Mouse (Mus musculus) c-Kit-positive CD71-positive TER-119-negative erythroid progenitor cells, embryonic 14.5 days (primary cell): ENCODE measurements around the gene Cd9.
"Not testable (repeated sequence)": the region's sequence is repeated elsewhere in the genome, so short reads cannot be mapped to it uniquely, and the experiment has no call there.

Experiments used
- DNase-seq: peaks from one replicate; pipeline ENCODE4 v3.0.0-alpha.2; 2013; ENCODE audit warnings: low read depth

Cd9 gene

DNA sequence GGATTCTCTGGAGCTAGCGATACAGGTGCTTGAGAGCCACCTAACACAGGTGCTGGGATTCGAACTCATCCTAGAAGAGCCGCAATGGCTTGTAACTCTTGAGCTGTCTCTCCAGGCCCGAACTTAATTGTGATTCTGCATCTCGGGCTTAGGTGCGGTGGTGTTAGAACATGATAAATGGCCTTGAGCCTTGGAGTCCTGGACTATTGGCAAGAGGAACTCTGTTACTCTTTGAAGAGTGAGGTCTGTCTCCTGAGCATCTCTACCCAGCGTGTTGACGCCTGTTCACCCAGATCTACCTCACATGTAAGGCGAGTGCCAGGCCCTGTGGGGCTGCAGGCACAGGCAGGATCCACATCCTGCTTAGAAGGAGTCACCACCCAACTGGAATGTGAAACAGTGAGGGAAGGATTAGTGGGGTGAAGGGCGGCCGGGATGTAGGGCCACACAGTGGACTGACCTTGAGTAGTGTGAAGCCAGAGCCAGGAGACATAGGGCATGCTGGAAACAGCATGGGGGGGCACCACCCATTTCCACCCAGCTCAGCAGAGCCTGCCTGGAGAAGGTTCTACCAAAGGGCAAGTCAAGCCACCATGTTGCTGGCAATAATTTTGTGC is 8.7 kb upstream of the Cd9 start:
- DNase-seq: no peak

GRCm38 (mm10) chr6:125498062-125498461 is 3.5 kb upstream of the Cd9 start:
- no peak for DNase-seq

DNA sequence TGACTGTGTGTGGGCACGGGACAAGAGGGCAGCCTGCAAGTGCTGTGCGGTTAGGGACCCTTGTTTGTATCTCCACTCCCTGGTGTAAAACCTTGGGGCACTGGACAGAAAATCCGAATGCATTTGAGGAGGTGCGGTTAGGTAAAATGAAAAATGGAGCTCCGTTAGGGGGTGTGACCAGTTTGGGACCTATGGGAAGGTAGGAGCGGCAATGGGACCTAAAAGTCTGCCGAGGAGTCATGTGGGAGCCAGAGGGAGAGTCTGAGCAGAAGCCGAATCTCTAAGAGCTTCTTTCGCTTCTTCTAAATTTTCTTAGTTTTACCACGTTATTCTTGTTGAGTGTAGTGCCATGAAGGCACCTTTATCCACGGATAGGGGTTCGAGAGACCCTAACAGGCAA is 1.8 kb upstream of the Cd9 start:
- no peak for DNase-seq

- DNase-seq: no peak
Measured at GRCm38 (mm10) chr6:125495361-125495760, 770 bp upstream of the Cd9 start.

- DNase-seq: no peak
Measured at GRCm38 (mm10) chr6:125493147-125493546, 1.4 kb downstream of the Cd9 start.

DNA sequence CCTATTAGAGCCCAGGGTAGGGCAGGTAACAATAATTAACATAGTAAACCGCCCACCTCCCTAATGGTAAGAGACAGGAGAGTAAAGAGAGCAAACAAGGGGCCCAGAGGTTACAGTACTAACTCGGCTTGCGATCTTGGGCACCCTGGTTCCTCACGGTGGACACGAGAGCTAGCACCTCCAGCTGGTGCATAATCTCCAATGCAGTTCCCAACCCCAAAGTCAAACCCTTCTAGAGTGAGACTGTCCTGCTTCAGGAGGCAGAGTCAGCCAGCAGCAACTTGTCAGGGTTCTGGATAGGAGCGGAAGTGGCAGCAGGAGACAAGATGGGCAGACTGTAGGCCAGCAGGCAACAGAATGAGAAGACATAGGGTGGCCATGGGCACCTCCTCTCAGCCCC is 1.9 kb downstream of the Cd9 start:
- no peak for DNase-seq

DNA sequence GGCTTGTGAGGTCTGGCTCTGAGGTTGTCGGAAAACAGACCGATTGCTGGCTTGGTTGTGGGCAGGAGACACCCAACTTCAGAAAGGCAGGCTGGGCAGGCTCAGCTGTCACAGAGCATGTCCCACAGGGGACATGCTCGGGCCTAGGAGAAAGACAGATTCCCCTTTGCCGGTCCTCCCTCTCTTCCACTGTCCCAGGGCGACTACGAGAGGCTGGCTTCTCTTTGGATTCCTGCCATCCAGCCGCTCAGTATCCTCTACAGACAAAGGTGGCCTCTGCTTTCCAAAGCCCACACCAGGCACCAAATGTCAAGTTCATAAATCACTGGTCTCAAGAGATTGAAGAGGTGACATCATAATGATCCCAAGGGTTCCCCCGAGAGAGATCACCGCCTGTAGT is 2.6 kb downstream of the Cd9 start:
- no peak for DNase-seq

GRCm38 (mm10) chr6:125491393-125491792 is 3.2 kb downstream of the Cd9 start:
- DNase-seq: no peak

GRCm38 (mm10) chr6:125489881-125490559 is 4.6 kb downstream of the Cd9 start:
- DNase-seq: no peak

DNA sequence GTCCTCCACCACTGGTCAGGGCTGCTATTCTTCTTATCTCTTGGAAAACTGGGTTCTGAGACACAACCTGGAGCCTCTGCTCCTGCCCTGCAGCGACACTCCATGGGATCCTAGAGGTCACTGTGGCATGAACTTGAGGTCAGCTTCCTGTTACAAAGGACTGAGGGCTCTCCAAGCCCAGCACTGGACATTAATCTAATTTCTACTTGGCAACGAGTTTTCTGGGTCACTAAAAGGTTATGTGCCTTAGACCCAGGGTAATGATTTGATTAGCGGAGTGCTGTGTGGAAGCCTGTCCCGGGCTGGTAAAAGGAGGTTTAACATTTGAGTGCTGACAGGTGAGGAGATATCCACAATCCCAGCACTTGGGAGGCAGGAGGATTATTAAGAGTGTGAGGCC is 9.0 kb downstream of the Cd9 start:
- no peak for DNase-seq

DNA sequence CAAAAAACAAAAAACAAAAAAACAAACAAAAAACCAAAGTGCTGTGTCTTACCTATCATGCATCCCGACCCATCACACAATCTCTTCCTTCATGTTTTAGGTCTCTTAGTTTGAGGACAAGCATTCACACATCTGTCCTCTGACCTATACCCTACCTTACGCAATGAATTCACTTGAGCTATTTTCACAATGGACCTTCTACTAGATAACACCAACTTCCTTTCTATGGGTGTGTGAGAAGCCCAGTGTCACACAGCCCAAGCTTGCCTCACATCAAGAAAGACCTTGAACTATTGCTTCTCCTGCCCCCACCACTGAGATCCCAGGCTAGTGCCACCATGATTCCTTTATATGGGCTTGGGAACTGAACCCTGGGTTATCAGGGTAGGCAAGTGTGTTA is 9.9 kb downstream of the Cd9 start:
- DNase-seq: no peak

DNA sequence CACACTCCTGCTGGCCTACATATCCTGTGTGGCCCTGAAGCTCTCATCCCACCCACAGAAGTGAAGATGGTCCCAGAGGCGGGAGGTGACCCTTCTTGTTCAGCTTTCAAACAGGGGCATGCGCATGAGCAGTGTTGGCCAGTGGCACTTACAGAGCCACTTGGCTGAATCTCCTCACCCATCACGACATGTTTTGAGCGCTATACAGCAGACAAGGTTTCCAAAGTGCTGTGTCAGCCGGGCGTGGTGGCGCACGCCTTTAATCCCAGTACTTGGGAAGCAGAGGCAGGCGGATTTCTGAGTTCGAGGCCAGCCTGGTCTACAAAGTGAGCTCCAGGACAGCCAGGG is 10.3 kb downstream of the Cd9 start:
- not testable (repeated sequence) for DNase-seq

GRCm38 (mm10) chr6:125483515-125484312 is 10.9 kb downstream of the Cd9 start:
- no peak for DNase-seq

DNA sequence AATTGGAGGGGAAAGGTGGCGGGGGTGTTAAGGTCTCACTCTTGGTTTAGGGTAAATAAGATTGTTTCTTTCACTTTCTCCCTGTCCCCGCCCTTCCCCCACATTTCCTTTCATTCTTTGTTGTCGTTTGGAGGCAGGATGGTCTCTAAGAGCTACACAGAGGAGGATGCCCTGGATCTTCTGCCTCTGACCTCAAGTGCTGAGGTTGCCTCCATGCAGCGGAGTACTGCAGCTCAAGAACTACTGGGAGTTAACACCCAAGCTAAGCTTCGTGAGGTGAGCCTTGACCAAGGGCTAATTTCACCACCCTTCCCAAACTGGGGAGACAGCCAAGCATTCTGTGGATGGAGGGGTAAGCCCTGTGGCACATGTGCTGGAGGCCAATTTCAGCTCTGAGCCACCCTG is 12.2 kb downstream of the Cd9 start:
- DNase-seq: no peak

DNA sequence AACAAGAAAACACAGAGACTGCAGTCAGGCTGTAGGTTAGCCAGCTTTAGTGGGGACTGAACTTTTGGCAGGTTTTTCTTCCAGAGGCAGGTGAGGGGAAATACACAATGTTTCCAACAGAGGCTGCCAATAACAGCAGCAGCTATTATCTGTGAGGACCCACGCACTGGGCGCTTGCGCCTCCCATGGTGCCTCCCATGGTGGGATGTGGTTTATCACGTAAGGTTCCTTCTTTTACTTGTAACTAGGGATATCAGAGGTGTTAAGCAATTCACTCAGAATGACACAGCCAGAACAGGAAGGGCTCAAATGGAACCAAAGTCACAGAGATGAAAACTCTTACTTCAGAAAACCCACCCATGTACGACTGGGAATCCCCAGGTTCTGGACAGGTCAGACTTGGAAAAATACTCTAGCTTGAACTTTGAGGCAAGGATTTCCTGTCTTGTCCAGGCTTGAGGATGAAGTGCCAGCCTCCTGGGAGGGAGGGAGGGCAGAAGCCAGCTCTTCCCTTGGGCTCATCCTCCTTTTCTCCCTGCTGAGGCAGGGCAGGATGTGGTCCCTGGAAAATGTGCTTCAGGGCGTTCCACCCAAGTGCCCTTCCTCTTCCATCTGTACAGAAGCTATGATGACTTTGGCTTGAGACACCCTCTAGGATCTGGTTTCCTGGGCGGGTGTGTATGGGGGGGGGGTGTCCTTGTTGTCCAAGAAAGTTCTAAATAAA is 12.8 kb downstream of the Cd9 start:
- DNase-seq: no peak

GRCm38 (mm10) chr6:125480396-125481361 is 13.9 kb downstream of the Cd9 start:
- no peak for DNase-seq

- DNase-seq: no peak
Measured at GRCm38 (mm10) chr6:125479359-125479758, 15.2 kb downstream of the Cd9 start.

GRCm38 (mm10) chr6:125478135-125479128 is 16.2 kb downstream of the Cd9 start:
- no peak for DNase-seq

GRCm38 (mm10) chr6:125476826-125477589 is 17.6 kb downstream of the Cd9 start:
- no peak for DNase-seq
